Mouse (Mus musculus): Measurements from ENCODE around the gene Ndufb6. TPM values are rescaled to one million over a fixed set of nuclear protein-coding genes. Genes with fewer than 3 reads are reported as not detected.

The Ndufb6 gene
- total and polyA plus RNA-seq, 2 experiments from 2014 or later = 187 to 392 TPM

- ATAC-seq = no peak
- H3K4me3 ChIP-seq (ENCODE audit: low read depth, low read length) = no peak overlapping the region
- no peak overlapping the region for H3K9ac ChIP-seq
- peak; percentile 82 for TF ChIP-seq CTCF (IDR thresholded peaks at IDR 0.05; ENCODE audit: low read depth)
- no peaks in the 10 kb centered on the region for H3K36me3 ChIP-seq (ENCODE audit: insufficient read depth)
- 22% methylated on average over 4 of the region's 4 CpGs for WGBS
- H3K4me1 ChIP-seq (ENCODE audit: insufficient read depth) = no peaks in the 10 kb centered on the region
- H3K4me2 ChIP-seq (ENCODE audit: low read depth) = no peak overlapping the region
- 0 out of 2 replicates have a peak, but pooled peaks cover 2% of the 10 kb centered on the region for H3K9me3 ChIP-seq (ENCODE audit: low read length)
- DNase-seq = peak; percentile 72
- H3K27me3 ChIP-seq (ENCODE audit: insufficient read depth, low read length) = no peaks in the 10 kb centered on the region
- no peak overlapping the region for H3K27ac ChIP-seq (ENCODE audit: low read depth, low read length)
These were observed 6.4 kb upstream of the Ndufb6 start for GRCm38 (mm10) chr4:40285582-40285981.

GRCm38 (mm10) chr4:40278880-40279275, 343 bp downstream of the Ndufb6 start:
- DNase-seq (no peak), ATAC-seq (peak; percentile 57)
- H3K27ac ChIP-seq (ENCODE audit: low read depth, low read length) = 0 out of 2 replicates have a peak overlapping the region, but pooled peaks have one; percentile 35
- no peaks in the 10 kb centered on the region for H3K27me3 ChIP-seq (ENCODE audit: insufficient read depth, low read length)
- H3K9me3 ChIP-seq (ENCODE audit: low read length) = no peaks in the 10 kb centered on the region
- H3K4me2 ChIP-seq (ENCODE audit: low read depth) = peak overlapping the region; percentile 84
- peak overlapping the region; percentile 80 for H3K9ac ChIP-seq
- 2% methylated on average over 21 of the region's 21 CpGs for WGBS
- peaks cover 11% of the 10 kb centered on the region; the same call in 1 of the 2 replicates for H3K36me3 ChIP-seq (ENCODE audit: insufficient read depth)
- no peaks in the 10 kb centered on the region for H3K4me1 ChIP-seq (ENCODE audit: insufficient read depth)
- TF ChIP-seq CTCF (IDR thresholded peaks at IDR 0.05; ENCODE audit: low read depth) = no peak
- H3K4me3 ChIP-seq (ENCODE audit: low read depth, low read length) = peak overlapping the region; percentile 79

- Histone ChIP-seq H3K9ac (peak within 1 kb of the TSS; percentile 81), H3K27ac (ENCODE audit: low read depth, low read length) (peak within 1 kb of the TSS; percentile 95), H3K9me3 (ENCODE audit: low read length) (no peaks in the 10 kb centered on the region), H3K4me3 (ENCODE audit: low read depth, low read length) (peak within 1 kb of the TSS; percentile 66), H3K4me2 (ENCODE audit: low read depth) (peak within 1 kb of the TSS; percentile 81), H3K27me3 (ENCODE audit: insufficient read depth, low read length) (no peaks in the 10 kb centered on the region), H3K36me3 (ENCODE audit: insufficient read depth) (peaks cover 7% of the 10 kb centered on the region; the same call in 1 of the 2 replicates), H3K4me1 (ENCODE audit: insufficient read depth) (no peaks in the 10 kb centered on the region)
- under 1% methylated on average over 38 of the region's 38 CpGs for WGBS
- DNase-seq = peak; percentile 97
- ATAC-seq = peak; percentile 95
- no peak for TF ChIP-seq CTCF (IDR thresholded peaks at IDR 0.05; ENCODE audit: low read depth)
These were observed 9.7 kb downstream of the Ndufb6 start, which contains the start of the genes Smim27 and Topors for GRCm38 (mm10) chr4:40269430-40270032. Smim27 (plus strand) TSS chr4:40269579. Topors (minus strand) TSS chr4:40269850.

GRCm38 (mm10) chr4:40268835-40269234, 10.4 kb downstream of the Ndufb6 start:
- DNase-seq (no peak), ATAC-seq (no peak)
- H3K9ac ChIP-seq = peak overlapping the region; percentile 81
- H3K27ac ChIP-seq (ENCODE audit: low read depth, low read length) = peak overlapping the region; percentile 95
- under 1% methylated on average over 16 of the region's 16 CpGs for WGBS
- H3K4me2 ChIP-seq (ENCODE audit: low read depth) = peak overlapping the region; percentile 81
- no peaks in the 10 kb centered on the region for H3K9me3 ChIP-seq (ENCODE audit: low read length)
- H3K4me3 ChIP-seq (ENCODE audit: low read depth, low read length) = peak overlapping the region; percentile 66
- peaks cover 7% of the 10 kb centered on the region; the same call in 1 of the 2 replicates for H3K36me3 ChIP-seq (ENCODE audit: insufficient read depth)
- TF ChIP-seq CTCF (IDR thresholded peaks at IDR 0.05; ENCODE audit: low read depth) = no peak
- H3K4me1 ChIP-seq (ENCODE audit: insufficient read depth) = no peaks in the 10 kb centered on the region
- H3K27me3 ChIP-seq (ENCODE audit: insufficient read depth, low read length) = no peaks in the 10 kb centered on the region

- no peaks in the 10 kb centered on the region for H3K4me1 ChIP-seq (ENCODE audit: insufficient read depth)
- under 1% methylated on average over 49 of the region's 50 CpGs for WGBS
- peak overlapping the region; percentile 81 for H3K9ac ChIP-seq
- H3K4me2 ChIP-seq (ENCODE audit: low read depth) = peak overlapping the region; percentile 81
- no peaks in the 10 kb centered on the region for H3K9me3 ChIP-seq (ENCODE audit: low read length)
- H3K27me3 ChIP-seq (ENCODE audit: insufficient read depth, low read length) = no peaks in the 10 kb centered on the region
- peak overlapping the region; percentile 66 for H3K4me3 ChIP-seq (ENCODE audit: low read depth, low read length)
- peaks cover 7% of the 10 kb centered on the region; the same call in 1 of the 2 replicates for H3K36me3 ChIP-seq (ENCODE audit: insufficient read depth)
- peak; percentile 96 for DNase-seq
- ATAC-seq = peak; percentile 89
- peak; percentile 65 for TF ChIP-seq CTCF (IDR thresholded peaks at IDR 0.05; ENCODE audit: low read depth)
- H3K27ac ChIP-seq (ENCODE audit: low read depth, low read length) = peak overlapping the region; percentile 95
These were observed 10.9 kb downstream of the Ndufb6 start for GRCm38 (mm10) chr4:40268204-40268813.

- peak overlapping the region; percentile 73 for H3K27ac ChIP-seq (ENCODE audit: low read depth, low read length)
- DNase-seq (no peak), ATAC-seq (no peak)
- peak overlapping the region; percentile 66 for H3K4me3 ChIP-seq (ENCODE audit: low read depth, low read length)
- TF ChIP-seq CTCF (IDR thresholded peaks at IDR 0.05; ENCODE audit: low read depth) = no peak
- peak overlapping the region; percentile 81 for H3K9ac ChIP-seq
- no peaks in the 10 kb centered on the region for H3K9me3 ChIP-seq (ENCODE audit: low read length)
- H3K36me3 ChIP-seq (ENCODE audit: insufficient read depth) = peaks cover 9% of the 10 kb centered on the region
- H3K4me2 ChIP-seq (ENCODE audit: low read depth) = peak overlapping the region; percentile 81
- H3K4me1 ChIP-seq (ENCODE audit: insufficient read depth) = no peaks in the 10 kb centered on the region
- WGBS = 66% methylated on average over 7 of the region's 7 CpGs
- no peaks in the 10 kb centered on the region for H3K27me3 ChIP-seq (ENCODE audit: insufficient read depth, low read length)
These were observed 11.5 kb downstream of the Ndufb6 start for GRCm38 (mm10) chr4:40267681-40268080.

GRCm38 (mm10) chr4:40264321-40264720, 14.9 kb downstream of the Ndufb6 start:
- H3K9me3 ChIP-seq (ENCODE audit: low read length) = no peaks in the 10 kb centered on the region
- no peak overlapping the region for H3K9ac ChIP-seq
- WGBS = 78% methylated on average over 1 of the region's 1 CpGs
- no peaks in the 10 kb centered on the region for H3K27me3 ChIP-seq (ENCODE audit: insufficient read depth, low read length)
- H3K4me3 ChIP-seq (ENCODE audit: low read depth, low read length) = no peak overlapping the region
- no peak for ATAC-seq
- H3K27ac ChIP-seq (ENCODE audit: low read depth, low read length) = no peak overlapping the region
- H3K4me1 ChIP-seq (ENCODE audit: insufficient read depth) = no peaks in the 10 kb centered on the region
- TF ChIP-seq CTCF (IDR thresholded peaks at IDR 0.05; ENCODE audit: low read depth) = no peak
- no peak overlapping the region for H3K4me2 ChIP-seq (ENCODE audit: low read depth)
- no peak for DNase-seq
- peaks cover 38% of the 10 kb centered on the region for H3K36me3 ChIP-seq (ENCODE audit: insufficient read depth)
